Mouse (Mus musculus) embryonic stem cell, embryonic (primary cell): ENCODE results near the gene Rassf5.

ENCODE experiments used
- CTCF ChIA-PET, 4 experiments: fragments of 300-600 bp in 2 of 4; fragments of 350-600 bp in 2 of 4; sonication (Branson Sonifier 250); formaldehyde crosslinking; loops; one replicate each; lab custom pipeline; 2022; ENCODE audit warnings: inconsistent platforms in 2 of 4; lab: Charles Lee
- POLR2A ChIA-PET, 4 experiments: fragments of 300-600 bp in 2 of 4; fragments of 350-600 bp in 2 of 4; sonication (Branson Sonifier 250); formaldehyde crosslinking; loops; one replicate each; lab custom pipeline; 2022; ENCODE audit warnings: antibody characterized with exemption in 4 of 4, inconsistent platforms in 1 of 4; lab: Charles Lee

Gene Rassf5

DNA sequence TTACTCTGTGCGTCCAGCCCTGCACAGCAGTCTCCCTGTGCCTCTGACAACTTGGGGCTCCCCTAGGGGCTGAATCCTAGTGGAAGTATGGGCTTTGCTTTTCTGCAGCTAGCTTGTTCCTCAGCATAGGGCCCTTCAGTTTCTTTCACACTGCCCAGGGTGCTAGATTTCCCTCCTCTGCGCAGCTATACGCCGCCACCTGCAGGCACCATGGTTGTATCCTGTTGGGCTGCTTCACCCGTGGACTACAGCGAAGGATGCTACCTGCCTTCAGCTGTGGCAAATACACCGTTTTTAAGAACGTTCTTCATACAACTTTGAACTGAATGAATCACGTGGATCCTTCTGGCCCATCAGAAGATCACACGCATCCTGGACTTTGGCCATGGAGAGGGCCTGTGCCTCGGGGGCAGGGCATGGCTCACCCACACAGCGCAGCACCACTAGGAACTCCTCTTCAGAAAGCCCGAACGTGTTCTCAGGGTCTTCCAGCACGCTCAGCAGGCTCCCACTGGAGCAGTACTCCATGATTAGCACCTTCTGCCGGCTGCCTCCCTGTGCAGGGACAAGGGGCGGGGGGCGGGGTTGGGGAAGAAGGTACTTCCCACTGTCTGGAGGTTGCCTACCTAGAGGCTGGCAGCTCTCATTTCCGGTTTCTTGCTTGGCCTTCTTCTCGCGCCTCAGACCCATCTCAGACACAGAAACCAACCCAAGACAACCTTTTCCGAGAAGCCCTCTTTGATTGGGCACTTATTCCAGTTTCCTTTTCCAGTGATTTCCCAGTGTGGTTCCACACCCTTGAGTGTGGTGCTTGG is 29.9 kb upstream of the Rassf5 start:
- CTCF ChIA-PET, result interaction anchor here in 3 of 4 experiments (0.7 to 1.7 kb wide), 12 partner anchors 13 to 455 kb away, joined by 3 to 5 read pairs (median 4); partner anchors contain the start of gene Rassf5 (in 1 of the 3)
- POLR2A ChIA-PET, result interaction anchor here (0.6 to 1.8 kb wide), 10 partner anchors 9 to 254 kb away, joined by 3 to 6 read pairs (median 3); partner anchors contain the start of genes Fam72a (in 1 of the 4) and Srgap2 (in 1 of the 4)

DNA sequence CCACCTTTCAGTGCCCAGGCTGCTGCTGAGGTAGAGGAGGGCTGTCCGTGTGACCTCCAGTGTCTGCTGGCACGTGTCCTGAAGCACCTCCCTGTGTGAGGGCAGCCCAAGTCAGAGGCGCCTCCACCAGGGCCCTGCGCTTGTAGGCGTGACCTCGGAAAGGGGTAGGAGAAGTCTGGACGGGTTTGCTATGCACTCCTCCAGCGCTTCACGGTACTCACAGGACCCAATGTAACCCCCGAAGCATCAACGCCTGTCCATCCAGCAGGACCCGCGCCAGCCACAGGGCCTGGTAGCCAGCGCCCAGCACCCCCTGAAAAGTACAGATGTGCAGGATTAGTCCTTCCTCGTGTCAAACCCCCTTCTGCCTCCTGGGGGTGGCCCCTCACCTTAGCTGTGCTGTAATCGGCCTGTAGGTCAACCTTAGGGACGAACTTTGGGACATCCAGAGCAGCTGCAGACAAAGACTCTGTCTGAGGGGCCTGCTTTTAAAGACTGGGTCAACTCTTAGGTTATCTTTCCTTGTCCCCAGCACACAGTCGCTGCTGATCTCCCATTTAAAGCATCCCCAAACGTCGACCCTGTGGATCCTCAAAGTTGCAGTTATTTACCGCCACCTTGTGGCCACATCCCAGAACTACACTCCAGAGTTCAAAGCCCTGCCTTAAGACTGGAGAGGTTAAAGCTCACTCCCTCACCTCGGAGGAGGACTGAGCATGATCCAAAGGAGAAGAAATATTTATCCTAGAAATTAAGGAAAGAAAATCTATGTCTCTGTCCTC is 24.9 kb upstream of the Rassf5 start:
- POLR2A ChIA-PET, result interaction anchor here (0.8 to 1.9 kb wide), 7 partner anchors 10 to 258 kb away, joined by 3 to 5 read pairs (median 4); partner anchors contain the start of genes Fam72a (in 2 of the 4) and Srgap2 (in 1 of the 4)

DNA sequence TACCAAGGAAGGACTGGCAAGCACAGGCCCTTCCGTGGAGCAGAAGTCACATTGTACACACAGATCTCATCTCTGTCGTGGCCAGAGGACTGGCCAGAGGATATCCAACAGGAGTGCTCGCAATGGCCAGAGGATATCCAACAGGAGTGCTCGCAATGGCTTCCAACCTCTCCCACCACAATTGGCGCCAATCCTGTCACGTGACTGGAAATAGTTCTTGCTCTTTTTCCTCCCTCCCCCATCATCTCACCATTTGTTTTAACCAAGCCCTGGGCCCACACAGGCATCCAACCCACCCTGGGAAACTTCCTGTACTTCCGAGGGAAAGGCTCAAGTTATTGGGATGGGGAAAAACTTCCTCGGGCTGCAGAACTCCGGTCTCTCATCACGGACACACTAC is 23.7 kb upstream of the Rassf5 start:
- ChIA-PET CTCF (interaction anchor here in 2 of 4 experiments (0.5 to 3.0 kb wide), 7 partner anchors 8 to 840 kb away, joined by 3 to 24 read pairs (median 15); partner anchors contain the start of gene Rassf5 (in 1 of the 2)), POLR2A (interaction anchor here in 1 of 4 experiments (1.7 to 1.9 kb wide), 2 partner anchors 8 to 11 kb away, joined by 4 to 5 read pairs; no protein-coding TSS in a partner anchor)

More for the DNA sequence above, 24.9 kb upstream of the Rassf5 start:
- CTCF ChIA-PET, result interaction anchor here (0.5 to 3.2 kb wide), 61 partner anchors 9 to 494 kb away, joined by 3 to 24 read pairs (median 4); partner anchors contain the start of genes Ikbke (in 3 of the 4), Rassf5 (in 3 of the 4), Srgap2 (in 2 of the 4) and Fam72a (in 1 of the 4)

DNA sequence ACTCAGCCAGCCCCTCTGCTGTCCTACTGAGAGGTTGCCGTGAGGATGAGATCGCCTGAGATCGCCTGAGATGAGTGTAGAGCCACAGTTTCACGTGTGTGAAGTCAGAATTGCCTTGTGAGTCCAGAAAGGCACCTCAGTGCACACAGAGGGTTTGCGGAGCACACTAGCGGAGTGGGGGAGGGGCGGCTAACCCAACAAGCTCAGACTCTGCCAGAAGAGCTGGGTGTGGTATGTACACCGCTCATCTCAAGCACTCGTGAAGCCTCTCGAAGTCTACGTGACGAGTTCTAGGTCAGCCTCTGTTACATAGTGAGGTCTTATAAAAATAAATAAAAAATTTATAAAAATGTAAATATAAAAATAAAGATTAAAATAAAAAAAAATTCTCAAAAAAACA is 18.8 kb upstream of the Rassf5 start:
- POLR2A ChIA-PET, result interaction anchor here in 1 of 4 experiments (1.2 to 1.5 kb wide), 2 partner anchors 18 to 264 kb away, joined by 3 to 6 read pairs; partner anchors contain the start of genes Fam72a, Rassf5 and Srgap2
- CTCF ChIA-PET, result interaction anchor here in 2 of 4 experiments (0.6 to 2.9 kb wide), 5 partner anchors 18 to 148 kb away, joined by 3 to 16 read pairs (median 5); no protein-coding TSS in a partner anchor

DNA sequence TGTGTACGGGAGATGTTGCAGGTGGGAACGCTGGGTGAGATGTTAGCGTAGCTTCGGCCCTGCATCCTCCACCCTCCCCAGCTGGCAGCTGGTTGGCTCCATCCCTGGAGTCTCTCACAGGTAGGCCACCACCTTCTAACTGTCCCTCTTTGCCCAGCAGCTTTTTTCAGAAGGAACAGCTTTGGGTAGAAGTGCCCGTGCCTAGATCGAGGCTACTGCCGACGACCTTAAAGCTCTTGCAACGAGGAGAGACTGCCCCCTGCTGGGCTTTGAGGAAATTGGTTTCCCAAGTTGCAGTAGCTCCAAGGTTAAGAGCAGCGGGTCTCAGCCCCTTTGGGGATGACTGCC is 15.2 kb upstream of the Rassf5 start:
- ChIA-PET CTCF (interaction anchor here (0.5 to 4.2 kb wide), 83 partner anchors 8 to 712 kb away, joined by 3 to 61 read pairs (median 4); partner anchors contain the start of genes Rassf5 (in 4 of the 4), Ctse (in 1 of the 4), Eif2d (in 1 of the 4) and Fam72a (in 1 of the 4)), POLR2A (interaction anchor here (0.6 to 3.3 kb wide), 21 partner anchors 9 to 267 kb away, joined by 3 to 16 read pairs (median 4); partner anchors contain the start of genes Rassf5 (in 2 of the 4), Fam72a (in 1 of the 4) and Srgap2 (in 1 of the 4))

DNA sequence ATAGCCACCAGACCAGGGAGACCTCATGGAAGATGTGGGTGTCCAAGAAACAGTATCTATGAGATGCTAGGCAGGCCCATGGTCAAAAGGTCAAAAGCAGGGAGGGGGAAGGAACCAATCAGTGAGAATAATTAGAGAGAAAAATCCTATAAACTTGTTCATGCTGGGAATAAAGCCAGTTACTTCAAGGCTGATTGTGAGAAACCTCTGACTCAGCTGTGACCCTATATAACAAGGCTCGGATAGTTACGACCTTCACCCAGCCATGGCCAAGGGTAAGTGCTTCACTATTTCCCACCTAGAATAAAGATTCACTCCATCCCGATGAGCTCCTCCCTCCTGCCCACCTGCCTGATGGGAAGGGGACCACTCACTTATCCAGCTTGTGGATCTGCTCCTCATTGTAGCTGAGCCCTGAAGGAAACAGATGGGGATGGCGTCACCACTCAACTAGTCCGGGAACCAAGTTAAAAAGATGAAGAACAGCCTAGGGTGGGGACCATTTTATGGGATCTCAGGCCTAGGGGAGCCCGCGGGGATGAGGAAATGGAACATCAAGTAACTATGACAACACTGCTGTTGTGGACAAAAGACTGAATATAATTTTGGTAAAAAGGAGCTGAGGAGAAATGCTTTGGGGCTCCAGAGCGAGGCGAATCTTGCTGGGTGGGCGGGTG is 14.7 kb upstream of the Rassf5 start:
- POLR2A ChIA-PET, result interaction anchor here (0.6 to 3.3 kb wide), 19 partner anchors 10 to 268 kb away, joined by 3 to 16 read pairs (median 4); partner anchors contain the start of genes Rassf5 (in 2 of the 4), Fam72a (in 1 of the 4) and Srgap2 (in 1 of the 4)

DNA sequence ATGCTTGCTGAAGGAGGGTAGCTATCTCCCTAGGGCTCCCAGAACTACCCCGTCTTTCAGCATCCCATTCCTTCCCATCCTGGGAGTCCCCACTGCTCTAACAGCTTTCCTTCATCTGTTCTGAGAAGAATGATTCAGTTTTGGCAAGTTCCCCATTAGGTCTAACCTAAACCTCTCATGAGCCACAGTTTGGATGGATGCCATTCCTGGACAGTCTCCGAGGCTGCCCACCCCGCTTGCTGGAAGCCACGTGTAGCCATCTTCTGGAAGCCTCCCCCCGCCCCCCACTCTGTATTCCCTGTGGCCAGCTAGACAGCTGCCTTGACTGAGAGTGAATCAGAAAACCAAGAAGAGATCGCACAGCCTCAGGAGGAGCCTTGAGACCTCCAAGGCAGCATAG is 12.2 kb upstream of the Rassf5 start:
- CTCF ChIA-PET, result interaction anchor here in 3 of 4 experiments (1.1 to 2.2 kb wide), 6 partner anchors 10 to 75 kb away, joined by 3 to 8 read pairs (median 4); partner anchors contain the start of gene Rassf5 (in 2 of the 3)
- POLR2A ChIA-PET, result interaction anchor here in 3 of 4 experiments (0.6 to 1.5 kb wide), 3 partner anchors 12 to 792 kb away, joined by 3 to 5 read pairs (median 3); no protein-coding TSS in a partner anchor

More for the DNA sequence above, 14.7 kb upstream of the Rassf5 start:
- CTCF ChIA-PET, result interaction anchor here (0.6 to 4.2 kb wide), 72 partner anchors 8 to 712 kb away, joined by 3 to 61 read pairs (median 4); partner anchors contain the start of genes Rassf5 (in 4 of the 4), Eif2d (in 1 of the 4), Fam72a (in 1 of the 4) and Srgap2 (in 1 of the 4)

DNA sequence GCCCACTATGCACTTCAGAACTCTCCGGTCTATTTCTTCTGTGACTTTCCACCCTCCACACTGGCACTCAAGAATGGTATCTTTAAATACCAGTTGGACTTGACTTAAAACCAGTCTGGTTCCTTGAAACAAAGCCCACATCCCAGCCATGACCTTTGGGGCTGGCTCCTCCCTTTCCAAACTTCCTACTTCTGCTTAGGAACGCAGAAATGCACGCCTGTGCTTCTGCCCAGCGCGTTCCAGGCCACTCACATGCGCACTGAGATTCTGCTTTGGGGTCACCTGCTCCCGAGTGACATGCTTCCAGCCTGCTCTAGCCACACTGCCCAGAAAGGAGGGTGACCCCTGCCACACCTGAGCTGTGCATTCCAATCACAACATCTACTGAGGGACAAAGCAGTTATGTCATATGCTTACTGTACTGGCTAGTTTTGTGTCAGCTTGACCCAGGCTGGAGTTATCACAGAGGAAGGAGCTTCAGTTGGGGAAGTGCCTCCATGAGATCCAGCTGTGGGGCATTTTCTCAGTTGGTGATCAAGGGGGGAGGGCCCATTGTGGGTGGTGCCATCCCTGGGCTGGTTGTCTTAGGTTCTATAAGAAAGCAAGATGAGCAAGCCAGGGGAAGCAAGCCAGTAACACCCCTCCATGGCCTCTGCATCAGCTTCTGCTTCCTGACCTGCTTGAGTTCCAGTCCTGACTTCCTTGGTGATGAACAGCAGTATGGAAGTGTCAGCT is 7.6 kb upstream of the Rassf5 start:
- ChIA-PET CTCF (interaction anchor here in 2 of 4 experiments (1.1 to 1.2 kb wide), 2 partner anchors 7 to 71 kb away, joined by 3 read pairs; no protein-coding TSS in a partner anchor), POLR2A (interaction anchor here in 2 of 4 experiments (0.5 to 1.2 kb wide), 3 partner anchors 12 to 172 kb away, joined by 3 to 4 read pairs (median 3); no protein-coding TSS in a partner anchor)

DNA sequence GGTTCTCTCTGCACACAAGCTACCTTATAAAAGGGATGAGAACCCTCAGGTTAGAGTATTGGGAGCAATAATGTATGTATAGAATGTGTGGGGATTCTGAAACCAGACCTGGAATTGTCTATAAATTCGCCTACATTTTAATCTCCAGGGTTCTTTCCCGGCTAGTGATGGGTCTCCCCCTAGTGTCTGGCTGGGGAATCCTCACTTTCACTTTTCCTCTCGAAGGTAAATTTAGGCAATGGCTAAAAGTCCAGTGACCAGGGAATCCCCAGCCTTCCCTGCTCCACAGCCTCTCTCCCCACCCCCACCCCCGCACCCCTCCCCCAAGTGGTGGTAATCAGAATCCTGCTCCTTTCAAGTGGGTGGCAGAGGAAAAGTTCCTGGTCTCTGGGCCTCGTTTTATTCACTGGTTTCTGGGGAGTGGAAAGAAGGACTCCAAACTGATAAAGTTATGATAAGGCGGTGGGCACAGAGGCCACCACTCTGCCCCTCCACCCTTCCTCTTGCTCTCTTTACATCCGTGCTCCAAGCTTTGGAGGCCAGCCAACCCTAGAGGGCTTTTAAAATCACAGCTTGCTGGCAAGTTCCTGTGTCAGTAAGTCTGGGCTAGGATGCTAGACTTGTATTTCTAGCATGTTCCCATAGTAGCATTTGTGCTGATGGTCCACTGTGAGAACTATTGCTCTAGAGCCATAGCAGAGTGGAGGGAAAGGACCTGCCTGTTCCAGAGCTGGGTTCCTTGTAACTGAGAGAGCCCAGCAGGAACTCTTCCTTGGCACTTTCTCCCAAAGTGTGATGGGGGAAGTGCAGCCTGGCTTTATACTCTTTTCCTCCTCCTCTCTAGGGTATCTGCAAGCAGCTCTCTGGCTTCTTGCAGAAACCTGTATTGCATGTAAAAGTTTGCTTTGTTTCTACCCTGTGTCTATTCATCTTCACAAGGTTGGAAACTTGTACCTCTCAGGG is 1.7 kb upstream of the Rassf5 start:
- ChIA-PET POLR2A (interaction anchor here in 2 of 4 experiments (0.6 to 4.0 kb wide), 19 partner anchors 10 to 281 kb away, joined by 3 to 22 read pairs (median 5); partner anchors contain the start of genes Fam72a (in 1 of the 2), Mapkapk2 (in 1 of the 2) and Srgap2 (in 1 of the 2)), CTCF (interaction anchor here (0.5 to 4.7 kb wide), 53 partner anchors 8 to 699 kb away, joined by 3 to 32 read pairs (median 4); partner anchors contain the start of genes Fam72a (in 1 of the 4), Gm29427 (in 1 of the 4) and Mapkapk2 (in 1 of the 4))

DNA sequence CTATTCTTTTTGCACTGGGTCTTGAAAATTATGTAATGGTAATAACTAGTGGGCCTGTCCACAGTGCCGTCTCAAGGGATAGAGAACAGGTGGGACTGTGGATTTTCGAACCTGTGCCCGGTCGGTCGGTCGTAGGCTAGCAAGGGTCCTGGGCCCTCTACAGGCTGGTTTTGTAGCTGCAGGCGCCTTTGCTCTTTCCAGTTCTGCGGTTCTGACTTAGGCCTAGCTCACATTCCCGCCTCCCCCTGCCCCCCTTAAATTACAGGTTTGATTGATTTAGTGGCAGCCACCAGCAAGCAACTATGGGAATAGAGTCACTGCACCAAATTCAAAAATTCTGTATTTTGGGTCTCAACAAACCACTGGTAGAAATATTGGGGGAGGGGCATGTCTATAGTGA is 868 bp upstream of the Rassf5 start:
- POLR2A ChIA-PET, result interaction anchor here in 3 of 4 experiments (0.6 to 4.0 kb wide), 29 partner anchors 10 to 511 kb away, joined by 3 to 22 read pairs (median 5); partner anchors contain the start of genes Fam72a (in 2 of the 3), Srgap2 (in 2 of the 3), Il10 (in 1 of the 3) and Mapkapk2 (in 1 of the 3)
- CTCF ChIA-PET, result interaction anchor here (0.5 to 4.7 kb wide), 66 partner anchors 8 to 698 kb away, joined by 3 to 32 read pairs (median 4); partner anchors contain the start of genes Fam72a (in 1 of the 4), Gm29427 (in 1 of the 4) and Mapkapk2 (in 1 of the 4)

DNA sequence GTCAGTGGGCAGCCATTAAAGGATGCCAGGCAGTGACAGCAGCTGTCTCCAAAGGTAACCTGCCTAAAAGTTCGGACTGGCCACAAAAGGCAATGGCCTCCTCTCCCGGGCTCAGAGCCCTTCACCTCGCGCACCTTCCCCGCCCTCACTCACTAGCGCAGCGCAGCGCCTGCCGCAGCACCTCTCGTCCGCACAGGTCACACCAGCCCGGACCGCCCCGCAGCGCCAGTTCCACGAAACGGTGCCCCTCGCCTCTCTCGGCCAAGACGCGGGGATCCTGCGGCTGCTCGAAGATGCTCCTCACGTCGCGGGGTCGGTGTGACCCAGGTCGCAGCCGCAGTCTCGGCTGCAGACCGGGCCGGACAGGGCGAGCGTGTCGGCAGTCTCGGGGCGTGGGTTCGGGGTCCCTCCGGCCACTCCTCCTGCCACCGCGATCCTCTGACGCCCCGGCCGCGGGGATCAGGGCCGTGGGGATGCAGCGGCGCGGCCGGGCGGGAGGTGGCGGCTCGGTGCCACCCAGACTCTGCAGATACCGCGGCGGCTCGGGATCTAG is 446 bp downstream of the Rassf5 start:
- POLR2A ChIA-PET, result interaction anchor here in 3 of 4 experiments (0.6 to 4.0 kb wide), 29 partner anchors 10 to 526 kb away, joined by 3 to 22 read pairs (median 4); partner anchors contain the start of genes Srgap2 (in 3 of the 3), Fam72a (in 2 of the 3) and Mapkapk2 (in 1 of the 3)
- CTCF ChIA-PET, result interaction anchor here (0.5 to 4.7 kb wide), 46 partner anchors 9 to 413 kb away, joined by 3 to 32 read pairs (median 5); partner anchors contain the start of gene Fam72a (in 1 of the 4)

DNA sequence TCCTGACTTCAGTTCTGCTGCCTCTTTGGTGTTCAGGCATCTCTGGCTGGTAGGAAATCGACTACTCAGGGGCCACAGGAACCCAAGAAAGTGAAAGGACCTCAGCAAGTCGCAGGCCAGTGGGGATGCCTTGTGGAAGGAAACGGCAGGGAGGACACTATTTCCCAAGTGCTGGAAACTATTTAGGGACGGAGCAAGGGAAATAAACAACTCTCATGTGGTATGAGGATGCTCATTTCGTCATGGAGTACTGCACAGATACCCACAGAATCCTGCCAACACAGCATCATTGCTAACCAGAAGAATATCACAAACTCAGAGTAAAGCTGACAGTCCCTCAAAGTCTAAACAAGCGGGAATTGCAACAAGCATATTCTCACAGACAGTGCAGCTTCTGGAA is 2.1 kb downstream of the Rassf5 start:
- CTCF ChIA-PET, result interaction anchor here in 3 of 4 experiments (1.2 to 4.7 kb wide), 3 partner anchors 9 to 17 kb away, joined by 3 to 32 read pairs (median 4); no protein-coding TSS in a partner anchor
- POLR2A ChIA-PET, result interaction anchor here in 2 of 4 experiments (0.9 to 4.0 kb wide), 5 partner anchors 10 to 521 kb away, joined by 3 to 16 read pairs (median 3); no protein-coding TSS in a partner anchor

DNA sequence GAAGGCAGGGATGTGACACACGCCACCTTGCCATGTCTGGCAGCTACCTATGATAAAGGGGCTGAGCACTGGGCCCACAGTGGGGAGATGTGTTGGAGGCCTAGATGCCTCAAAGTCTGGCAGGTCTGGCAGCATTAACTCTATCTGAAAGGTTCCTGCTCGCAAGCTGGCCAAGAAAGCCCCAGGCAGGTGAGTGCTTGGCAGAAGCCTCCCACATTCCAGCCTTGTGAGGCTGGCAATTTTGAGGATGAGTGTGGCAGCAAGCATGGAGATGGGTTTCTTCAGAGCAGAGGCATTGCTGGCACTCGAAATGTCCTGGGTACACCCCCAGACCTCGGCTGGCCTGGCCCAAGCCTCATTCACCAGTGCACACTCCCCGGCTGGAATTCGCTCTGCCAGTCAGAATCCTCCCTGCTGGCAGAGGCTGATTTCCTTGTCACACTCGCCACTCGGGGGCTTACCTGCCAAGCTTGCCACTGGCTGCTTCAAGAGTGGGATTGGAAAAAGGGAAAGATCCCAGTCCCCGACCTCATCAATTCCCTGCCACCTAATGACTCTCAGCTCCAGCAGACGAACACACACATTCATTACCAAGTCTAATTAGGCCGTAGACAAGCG is 5.4 kb downstream of the Rassf5 start:
- CTCF ChIA-PET, result interaction anchor here in 2 of 4 experiments (0.6 to 1.5 kb wide), 2 partner anchors 30 to 71 kb away, joined by 3 to 5 read pairs; no protein-coding TSS in a partner anchor

More for the DNA sequence above, 5.4 kb downstream of the Rassf5 start:
- POLR2A ChIA-PET, result interaction anchor here in 3 of 4 experiments (0.9 to 1.9 kb wide), 6 partner anchors 12 to 326 kb away, joined by 3 to 4 read pairs (median 4); partner anchors contain the start of gene Fam72a (in 1 of the 3)
